Mouse (Mus musculus): ENCODE measurements at regions not wholly inside any gene's neighbourhood (a gene's known extent, or its start where the extent isn't known, plus 50 kb on each side); places are given as distances from the start of the nearest gene placed in this dataset.

DNA sequence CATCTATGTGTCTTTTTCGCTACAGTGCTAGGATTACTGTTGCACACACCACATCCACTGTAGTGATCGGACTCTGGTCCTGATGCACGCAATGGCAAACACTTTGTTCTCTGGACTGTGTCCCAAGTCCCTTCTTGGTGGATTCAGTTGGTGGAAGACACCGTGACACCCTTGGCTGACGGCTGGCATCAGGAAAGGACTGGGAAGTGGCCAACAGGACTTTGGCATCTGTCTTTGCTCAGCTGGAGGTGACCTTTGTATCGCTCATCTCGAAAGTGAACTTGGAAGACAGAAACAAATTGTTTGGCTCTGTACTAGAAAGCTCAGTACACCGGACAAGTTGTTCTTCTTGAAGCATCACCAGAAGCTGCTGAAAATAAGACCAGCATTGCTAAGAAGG lies 88.9 kb upstream of the Mylip start:
- Histone ChIP-seq H3K36me3 (replicated peaks) (no peaks in the 10 kb centered on the region), H3K27me3 (replicated peaks) (no peaks in the 10 kb centered on the region), H3K4me3 (no peak overlapping the region), H3K27ac (no peak overlapping the region), H3K4me1 (0 out of 2 replicates have a peak, but pooled peaks cover 2% of the 10 kb centered on the region), H3K9ac (no peak overlapping the region), H3K9me3 (no peaks in the 10 kb centered on the region), H3K4me2 (no peak overlapping the region)
- no peak for ATAC-seq (replicated peaks)
- 94% methylated on average over 8 of the region's 8 CpGs for WGBS

DNA sequence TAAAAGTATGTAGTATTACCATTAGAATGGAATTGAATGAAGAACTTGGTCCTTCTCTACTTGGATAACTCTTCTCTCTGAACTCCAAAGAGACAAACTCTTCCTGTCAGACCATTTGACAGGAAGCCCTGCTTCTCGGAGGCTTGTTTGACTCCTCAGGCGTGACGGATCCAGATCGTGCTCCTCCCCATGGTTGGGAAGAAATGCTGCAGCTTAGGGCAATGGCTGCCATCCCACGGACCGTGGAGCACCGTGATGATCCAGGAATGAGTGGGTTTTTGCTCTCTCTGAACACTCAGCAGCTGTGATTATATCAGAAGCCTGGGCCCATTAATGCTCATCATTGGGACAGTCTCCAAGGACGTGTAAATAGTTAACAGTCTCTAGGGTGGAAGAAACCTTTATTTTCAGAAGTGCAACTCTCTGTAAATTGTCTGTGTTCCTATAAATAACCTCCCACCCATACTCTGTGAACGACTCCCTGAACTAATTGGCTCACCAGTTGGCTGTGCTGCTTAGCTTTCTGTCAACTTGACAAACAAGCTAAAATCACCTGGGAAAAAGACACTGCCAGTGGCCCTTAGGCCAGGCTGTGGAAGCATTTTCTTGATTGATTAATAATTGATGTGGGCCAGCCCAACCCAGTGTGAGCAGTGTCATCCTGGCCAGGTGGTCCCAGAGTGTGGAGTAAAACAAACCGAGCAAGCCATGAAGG lies 88.2 kb upstream of the Mylip start:
- no peak for ATAC-seq (replicated peaks)
- Histone ChIP-seq H3K36me3 (replicated peaks) (no peaks in the 10 kb centered on the region), H3K4me3 (no peak overlapping the region), H3K4me2 (no peak overlapping the region), H3K27ac (no peak overlapping the region), H3K4me1 (0 out of 2 replicates have a peak, but pooled peaks cover 2% of the 10 kb centered on the region), H3K9ac (no peak overlapping the region), H3K9me3 (no peaks in the 10 kb centered on the region), H3K27me3 (replicated peaks) (no peaks in the 10 kb centered on the region)
- WGBS, result 76% methylated on average over 10 of the region's 10 CpGs

DNA sequence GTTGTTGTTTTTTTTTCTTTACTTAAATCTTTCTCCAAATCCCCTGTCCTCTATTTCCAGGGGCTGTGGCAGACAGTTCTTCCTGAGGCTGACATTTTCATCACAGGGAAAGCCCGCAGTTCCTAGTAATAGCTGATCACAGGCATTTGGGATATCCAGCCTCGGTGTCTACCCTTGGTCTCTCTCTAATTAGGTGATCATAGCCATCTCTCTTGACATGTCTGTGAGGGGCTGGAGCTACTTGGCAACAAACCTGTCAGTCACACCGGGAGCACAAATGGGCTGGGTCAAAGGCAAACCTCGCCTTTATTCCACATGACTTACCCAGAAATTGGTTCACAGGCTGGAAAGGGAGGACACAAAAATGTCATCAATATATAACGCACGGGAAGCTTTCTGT lies 86.7 kb upstream of the Mylip start:
- no peak overlapping the region for H3K27ac ChIP-seq
- H3K4me2 ChIP-seq, result no peak overlapping the region
- H3K4me1 ChIP-seq, result 0 out of 2 replicates have a peak, but pooled peaks cover 2% of the 10 kb centered on the region
- no peaks in the 10 kb centered on the region for H3K36me3 ChIP-seq (replicated peaks)
- no peaks in the 10 kb centered on the region for H3K9me3 ChIP-seq
- no peaks in the 10 kb centered on the region for H3K27me3 ChIP-seq (replicated peaks)
- no peak overlapping the region for H3K4me3 ChIP-seq
- no peak overlapping the region for H3K9ac ChIP-seq
- ATAC-seq (replicated peaks), result no peak
- 49% methylated on average over 6 of the region's 6 CpGs for WGBS

DNA sequence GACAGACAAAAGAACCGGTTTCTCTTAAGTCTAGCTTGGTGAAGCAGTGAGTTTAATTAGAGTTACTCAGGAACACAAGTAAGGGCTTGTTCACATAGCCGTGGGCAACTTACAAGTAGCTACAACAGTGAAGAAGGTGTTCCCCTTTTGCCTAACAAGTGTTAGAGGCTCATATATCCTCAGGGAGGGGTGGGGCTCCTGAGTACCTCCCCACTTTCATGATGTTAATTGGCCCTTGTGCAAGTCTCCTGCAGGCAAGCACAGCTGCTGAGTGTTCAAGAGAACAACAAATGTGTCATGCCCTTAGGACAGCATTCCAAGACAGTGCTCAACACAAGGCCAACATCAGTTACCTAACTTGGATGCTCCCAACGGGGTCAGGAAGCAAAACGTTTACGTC lies 83.4 kb upstream of the Mylip start:
- Histone ChIP-seq H3K4me3 (no peak overlapping the region), H3K4me2 (no peak overlapping the region), H3K9ac (no peak overlapping the region), H3K36me3 (replicated peaks) (no peaks in the 10 kb centered on the region), H3K9me3 (no peaks in the 10 kb centered on the region), H3K27ac (no peak overlapping the region), H3K27me3 (replicated peaks) (no peaks in the 10 kb centered on the region), H3K4me1 (0 out of 2 replicates have a peak, but pooled peaks cover 2% of the 10 kb centered on the region)
- no peak for ATAC-seq (replicated peaks)
- 84% methylated on average over 5 of the region's 5 CpGs for WGBS

DNA sequence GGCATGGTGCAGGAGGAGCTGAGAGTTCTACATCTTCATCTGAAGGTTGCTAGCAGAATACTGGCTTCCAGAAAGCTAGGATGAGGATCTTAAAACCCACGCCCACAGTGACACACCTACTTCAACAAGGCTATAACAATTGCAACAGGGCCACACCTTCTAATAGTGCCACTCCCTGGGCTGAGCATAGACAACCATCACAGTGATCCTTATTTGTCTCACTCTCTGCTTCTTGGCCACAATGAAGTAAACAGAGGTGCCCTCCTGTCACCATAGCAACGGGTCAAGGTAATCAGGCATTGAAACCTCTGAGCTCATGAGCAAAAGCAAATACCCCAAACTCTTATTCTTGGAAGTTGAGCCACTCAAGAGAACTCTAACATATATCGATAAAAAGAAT lies 82.3 kb upstream of the Mylip start:
- Histone ChIP-seq H3K27me3 (replicated peaks) (no peaks in the 10 kb centered on the region), H3K4me3 (no peak overlapping the region), H3K4me2 (no peak overlapping the region), H3K27ac (no peak overlapping the region), H3K4me1 (0 out of 2 replicates have a peak, but pooled peaks cover 2% of the 10 kb centered on the region), H3K9ac (no peak overlapping the region), H3K9me3 (no peaks in the 10 kb centered on the region), H3K36me3 (replicated peaks) (no peaks in the 10 kb centered on the region)
- ATAC-seq (replicated peaks), result no peak
- WGBS, result 87% methylated on average over 3 of the region's 3 CpGs

DNA sequence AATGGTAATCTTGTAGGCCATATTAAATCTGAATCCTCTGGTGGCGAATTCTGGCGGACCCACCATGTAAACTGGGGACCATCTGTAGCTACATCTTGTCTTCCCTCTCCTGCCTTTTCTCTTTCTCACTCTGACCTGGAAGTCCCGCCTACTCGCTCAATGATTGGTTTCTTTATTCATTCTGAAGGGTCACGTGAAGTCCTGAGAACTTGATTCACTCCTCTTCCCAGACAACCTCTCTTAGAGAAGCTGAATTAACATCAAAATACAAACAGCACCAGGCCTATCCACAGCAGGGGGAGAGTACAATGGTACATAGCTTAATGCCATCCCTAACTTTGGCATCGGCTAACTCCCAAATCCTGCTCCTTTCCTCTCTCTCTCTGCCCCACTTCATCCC lies 69.9 kb upstream of the Mylip start:
- no peaks in the 10 kb centered on the region for H3K27me3 ChIP-seq (replicated peaks)

DNA sequence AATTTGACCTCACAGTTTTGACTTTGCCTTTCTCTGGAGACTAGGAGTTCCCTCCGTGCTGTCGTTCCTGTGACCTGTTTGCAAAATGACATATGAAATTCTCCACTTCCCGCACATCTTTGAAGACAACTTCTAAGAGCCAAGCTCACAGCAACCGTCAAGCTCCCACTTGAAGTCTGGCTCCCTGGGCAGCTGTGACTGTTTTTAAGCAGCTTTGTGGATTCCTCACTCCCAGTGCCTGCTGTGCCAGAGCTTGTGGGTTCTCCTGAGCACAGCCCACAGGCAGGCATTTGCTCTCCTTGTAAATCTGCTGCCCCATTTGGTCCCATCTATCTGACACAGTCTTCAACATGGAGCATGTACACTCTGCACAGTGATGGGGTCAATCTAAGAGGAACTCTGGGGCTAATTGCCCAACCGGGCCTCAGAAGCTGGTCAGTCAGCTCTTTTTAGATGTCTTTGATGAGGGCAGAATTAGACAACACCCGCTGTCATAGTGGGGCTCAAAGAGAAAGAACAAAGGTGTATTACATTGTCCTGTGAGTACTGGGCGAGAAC lies 63.7 kb upstream of the Mylip start:
- Histone ChIP-seq H3K4me2 (no peak overlapping the region), H3K27ac (no peak overlapping the region), H3K4me3 (no peak overlapping the region), H3K9ac (no peak overlapping the region), H3K27me3 (replicated peaks) (no peaks in the 10 kb centered on the region), H3K9me3 (no peaks in the 10 kb centered on the region), H3K36me3 (replicated peaks) (no peaks in the 10 kb centered on the region), H3K4me1 (no peaks in the 10 kb centered on the region)
- 65% methylated on average over 7 of the region's 7 CpGs for WGBS
- ATAC-seq (replicated peaks), result 0 out of 2 replicates have a peak, but pooled peaks have one; percentile 30

More for the DNA sequence above, 69.9 kb upstream of the Mylip start:
- Histone ChIP-seq H3K9ac (no peak overlapping the region), H3K4me1 (no peaks in the 10 kb centered on the region), H3K36me3 (replicated peaks) (no peaks in the 10 kb centered on the region), H3K9me3 (no peaks in the 10 kb centered on the region), H3K4me2 (no peak overlapping the region), H3K27ac (no peak overlapping the region), H3K4me3 (no peak overlapping the region)
- 77% methylated on average over 6 of the region's 6 CpGs for WGBS
- no peak for ATAC-seq (replicated peaks)

DNA sequence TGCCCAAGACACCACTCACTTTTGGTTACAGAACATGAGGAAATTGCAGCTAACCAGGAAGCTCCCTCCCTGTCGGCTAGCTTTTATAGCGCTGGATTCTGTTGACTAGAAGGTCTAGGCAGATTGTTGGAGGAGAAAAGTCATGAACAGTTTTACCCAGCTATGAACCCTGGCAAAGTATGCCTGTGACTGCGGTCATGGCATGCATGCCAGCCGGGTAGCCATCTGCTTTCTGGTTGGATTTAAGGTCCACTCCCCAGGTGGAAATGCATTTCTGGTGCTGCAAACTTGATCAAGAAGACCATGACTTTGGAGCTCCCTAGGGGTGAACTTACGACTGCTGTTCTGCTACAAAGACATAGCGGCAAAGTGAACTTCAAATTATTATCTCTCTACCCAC lies 62.8 kb upstream of the Mylip start:
- no peaks in the 10 kb centered on the region for H3K36me3 ChIP-seq (replicated peaks)
- H3K9ac ChIP-seq, result no peak overlapping the region
- no peaks in the 10 kb centered on the region for H3K27me3 ChIP-seq (replicated peaks)
- H3K4me1 ChIP-seq, result no peaks in the 10 kb centered on the region
- 94% methylated on average over 6 of the region's 6 CpGs for WGBS
- H3K4me2 ChIP-seq, result no peak overlapping the region
- ATAC-seq (replicated peaks), result no peak
- H3K4me3 ChIP-seq, result no peak overlapping the region
- no peak overlapping the region for H3K27ac ChIP-seq
- H3K9me3 ChIP-seq, result no peaks in the 10 kb centered on the region

DNA sequence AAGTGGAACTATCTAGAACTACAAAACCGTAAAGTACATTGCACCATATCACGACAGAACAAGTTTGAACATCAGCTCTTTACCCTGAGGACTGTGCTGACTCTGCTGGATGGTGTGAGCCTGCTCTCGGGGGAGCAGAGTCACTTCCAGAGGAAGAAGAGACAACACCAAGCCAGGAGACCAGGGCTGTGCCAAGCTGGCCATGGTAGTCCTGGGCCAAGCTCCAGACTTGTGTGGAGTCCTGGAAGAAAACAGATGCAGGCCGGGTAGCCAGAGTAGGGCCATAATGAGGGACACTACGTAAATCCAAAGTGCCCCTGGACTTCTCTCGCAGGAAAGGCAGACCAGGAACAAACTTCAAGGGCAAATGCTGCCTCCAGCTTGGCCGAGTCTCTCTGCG lies 59.0 kb upstream of the Mylip start:
- Histone ChIP-seq H3K36me3 (replicated peaks) (no peaks in the 10 kb centered on the region), H3K4me3 (no peak overlapping the region), H3K9ac (no peak overlapping the region), H3K4me1 (no peaks in the 10 kb centered on the region), H3K27me3 (replicated peaks) (no peaks in the 10 kb centered on the region), H3K9me3 (no peaks in the 10 kb centered on the region), H3K27ac (no peak overlapping the region), H3K4me2 (no peak overlapping the region)
- no peak for ATAC-seq (replicated peaks)
- WGBS, result 83% methylated on average over 8 of the region's 8 CpGs

DNA sequence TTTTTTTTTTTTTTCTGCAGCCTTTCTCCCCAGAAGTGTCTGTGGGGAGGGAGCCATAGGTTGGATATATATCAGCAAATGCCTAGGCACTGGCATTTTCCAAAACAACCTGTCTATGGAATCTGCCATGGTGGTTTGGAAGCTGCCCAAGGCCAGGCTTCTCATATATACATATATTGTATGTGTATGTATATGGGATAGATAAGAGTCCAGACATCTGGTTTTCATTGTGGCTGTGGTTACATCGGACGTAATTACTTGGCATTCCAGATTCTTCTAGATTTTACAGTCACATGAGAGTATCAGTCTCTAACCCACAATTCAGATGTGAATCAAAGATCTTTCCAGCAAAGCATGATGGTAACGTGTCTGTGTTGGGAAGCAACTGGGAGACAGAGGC lies 57.5 kb upstream of the Mylip start:
- Histone ChIP-seq H3K27ac (no peak overlapping the region), H3K9me3 (no peaks in the 10 kb centered on the region), H3K4me2 (no peak overlapping the region), H3K9ac (no peak overlapping the region), H3K27me3 (replicated peaks) (no peaks in the 10 kb centered on the region), H3K36me3 (replicated peaks) (no peaks in the 10 kb centered on the region), H3K4me1 (no peaks in the 10 kb centered on the region), H3K4me3 (no peak overlapping the region)
- ATAC-seq (replicated peaks), result no peak
- 88% methylated on average over 3 of the region's 3 CpGs for WGBS

DNA sequence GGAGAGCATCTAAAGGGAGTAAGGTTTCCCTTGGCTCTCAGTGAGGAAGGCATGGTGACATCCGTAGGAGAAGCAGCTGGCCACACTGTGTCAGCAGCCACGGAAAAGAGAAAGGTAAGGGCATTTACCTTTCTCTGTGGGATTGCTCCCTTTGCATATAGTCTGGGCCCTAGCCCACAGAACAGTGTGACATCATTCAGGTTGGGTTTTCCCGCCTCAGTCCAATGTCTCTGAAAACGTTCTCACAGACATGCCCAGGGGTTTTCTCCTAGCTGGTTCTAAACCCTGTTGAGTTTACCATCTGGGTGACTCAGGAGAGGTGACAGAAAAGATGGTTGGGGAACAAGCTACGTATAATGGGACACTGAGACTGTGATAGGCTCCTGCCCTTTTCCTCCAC lies 55.9 kb upstream of the Mylip start:
- H3K4me2 ChIP-seq, result no peak overlapping the region
- 76% methylated on average over 5 of the region's 5 CpGs for WGBS
- no peak overlapping the region for H3K27ac ChIP-seq
- no peaks in the 10 kb centered on the region for H3K4me1 ChIP-seq
- no peak for ATAC-seq (replicated peaks)
- H3K4me3 ChIP-seq, result no peak overlapping the region
- no peaks in the 10 kb centered on the region for H3K27me3 ChIP-seq (replicated peaks)
- no peaks in the 10 kb centered on the region for H3K36me3 ChIP-seq (replicated peaks)
- no peak overlapping the region for H3K9ac ChIP-seq
- no peaks in the 10 kb centered on the region for H3K9me3 ChIP-seq

All from midbrain, embryonic 15.5 days (tissue).